Mouse (Mus musculus) CH12.LX (cell line): Measurements from ENCODE around the gene Timm13.

ENCODE experiments used
- CHD1 ChIP-seq: IDR thresholded peaks from 2 replicates; pipeline ENCODE4 v1.6.1; 2012; ENCODE audit warnings: low read depth, low read length, improper control_type of control experiment, inconsistent platforms
- CTCF ChIP-seq, 2 experiments: IDR thresholded peaks in 1 of 2; conservative IDR thresholded peaks in 1 of 2; 2 replicates each; pipeline ENCODE4 v1.5.1; 2011 to 2012; ENCODE audit warnings: low read depth in 2 of 2, low read length in 2 of 2, improper control_type of control experiment in 1 of 2, inconsistent platforms in 1 of 2, mild to moderate bottlenecking in 1 of 2, moderate library complexity in 1 of 2
- ELF1 ChIP-seq: IDR thresholded peaks from 2 replicates; pipeline ENCODE4 v1.6.1; 2014; ENCODE audit warnings: low read depth, mild to moderate bottlenecking, inconsistent platforms, low read length, improper control_type of control experiment
- EP300 ChIP-seq: IDR thresholded peaks from 2 replicates; pipeline ENCODE4 v1.6.1; 2011; ENCODE audit warnings: low read length, improper control_type of control experiment
- GABPA ChIP-seq: IDR thresholded peaks from 2 replicates; pipeline ENCODE4 v1.6.1; 2012; ENCODE audit warnings: low read depth, low read length, improper control_type of control experiment, inconsistent platforms; ENCODE audit not compliant: insufficient replicate concordance
- ZKSCAN1 ChIP-seq: IDR thresholded peaks from 2 replicates; pipeline ENCODE4 v1.6.1; 2012; ENCODE audit warnings: low read depth, inconsistent platforms, low read length, improper control_type of control experiment, borderline replicate concordance
- ZNF384 ChIP-seq: IDR thresholded peaks from 2 replicates; pipeline ENCODE4 v1.6.1; 2012; ENCODE audit warnings: low read depth, low read length, improper control_type of control experiment, inconsistent platforms

DNA sequence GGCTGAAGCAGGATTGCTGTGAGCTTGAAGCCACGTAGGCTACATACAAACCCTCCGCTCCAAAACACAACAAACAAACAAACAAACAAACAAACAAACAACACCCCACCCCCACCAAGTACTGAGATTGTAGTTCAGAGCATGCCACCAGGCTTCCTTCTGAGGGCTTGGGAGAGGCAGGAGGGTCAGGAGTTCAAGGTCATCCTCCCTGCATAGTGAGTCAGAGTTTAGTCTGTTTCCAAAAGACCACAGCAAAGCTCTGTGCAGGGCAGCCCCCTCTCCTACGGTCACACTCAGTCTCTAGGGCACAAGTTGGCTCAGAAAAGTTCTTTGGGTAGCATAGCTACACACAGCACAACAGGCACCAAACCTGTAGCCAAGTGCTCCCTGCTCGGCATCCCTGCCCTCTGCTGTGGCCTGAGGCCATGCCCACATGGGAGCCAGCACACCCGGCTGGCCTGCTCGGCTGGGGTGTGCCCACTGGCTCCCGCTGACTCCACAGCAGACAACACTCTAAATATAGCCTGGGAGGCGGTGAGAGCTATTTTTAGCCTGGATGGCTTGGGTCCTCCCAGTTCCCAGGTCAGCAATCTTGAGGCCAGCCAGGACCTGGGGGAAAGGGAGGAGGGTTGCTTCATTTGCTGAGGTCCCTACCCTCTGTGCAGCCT is 39.7 kb upstream of the Timm13 start:
- no peak for TF ChIP-seq CTCF (conservative IDR thresholded peaks at IDR 0.05 in 1 of 2, IDR thresholded peaks at IDR 0.05 in 1 of 2; ENCODE audit: low read depth in 2 of 2, low read length in 2 of 2)
- no peak for TF ChIP-seq ZNF384
- TF ChIP-seq ZKSCAN1, result no peak
- no peak for TF ChIP-seq GABPA
- no peak for TF ChIP-seq EP300
- TF ChIP-seq CHD1, result no peak
- TF ChIP-seq ELF1, result no peak
